Mouse (Mus musculus): ENCODE data around the gene Chmp1a. TPM values are rescaled to one million over a fixed set of nuclear protein-coding genes. Genes with fewer than 3 reads are reported as not detected.

Chmp1a gene
- polyA plus RNA-seq, 1 experiment: 88.7 TPM

DNA sequence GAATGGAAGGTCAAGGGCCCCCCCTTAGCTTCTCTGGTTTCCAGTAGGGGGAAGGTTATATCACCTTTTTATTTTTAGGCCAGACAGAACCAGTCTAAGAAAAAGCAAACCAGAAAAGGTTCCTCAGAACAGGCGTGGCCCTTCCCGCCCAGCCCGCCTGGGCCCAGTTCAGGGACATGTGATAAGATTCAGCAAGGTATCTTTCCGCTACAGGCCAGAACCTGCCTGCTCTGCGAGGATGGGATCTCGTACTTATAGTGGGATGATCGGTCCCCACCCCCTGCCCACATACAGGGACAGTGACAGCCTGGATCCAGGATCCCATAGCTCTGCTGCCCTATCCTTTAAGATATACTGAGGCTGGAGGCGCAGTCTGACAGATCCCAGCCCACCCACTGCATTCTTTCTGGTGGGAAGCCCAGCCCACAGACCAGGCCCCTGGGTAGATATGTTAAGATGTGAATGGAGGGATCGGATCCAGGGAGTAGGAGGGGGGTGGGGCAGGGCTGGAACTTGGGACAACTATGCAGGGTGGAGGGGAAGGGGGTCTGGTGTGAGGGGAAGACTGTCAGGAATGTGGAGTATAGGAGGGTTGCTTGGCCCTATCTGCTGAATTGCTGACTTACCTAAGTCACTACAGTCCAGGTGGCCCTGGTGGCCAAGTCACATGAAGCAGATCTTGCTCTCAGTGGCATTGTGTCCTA lies 56.3 kb downstream of the Chmp1a start:
- WGBS: 74% methylated on average over 9 of the region's 9 CpGs
- no peak overlapping the region for H3K4me3 ChIP-seq (replicated peaks; ENCODE audit: control insufficient read depth, low read depth, low read length)
- no peak overlapping the region for H3K27ac ChIP-seq (ENCODE audit: control insufficient read depth, insufficient read depth, low read depth, low read length, poor library complexity)
- H3K4me1 ChIP-seq (ENCODE audit: control insufficient read depth, insufficient read depth, low read length): no peaks in the 10 kb centered on the region
- TF ChIP-seq POLR2A (IDR thresholded peaks at IDR 0.05; ENCODE audit: borderline replicate concordance, control insufficient read depth, low read depth, low read length): no peak
- no peak for TF ChIP-seq CTCF (IDR thresholded peaks at IDR 0.05; ENCODE audit: control insufficient read depth, insufficient read depth, low read length)

DNA sequence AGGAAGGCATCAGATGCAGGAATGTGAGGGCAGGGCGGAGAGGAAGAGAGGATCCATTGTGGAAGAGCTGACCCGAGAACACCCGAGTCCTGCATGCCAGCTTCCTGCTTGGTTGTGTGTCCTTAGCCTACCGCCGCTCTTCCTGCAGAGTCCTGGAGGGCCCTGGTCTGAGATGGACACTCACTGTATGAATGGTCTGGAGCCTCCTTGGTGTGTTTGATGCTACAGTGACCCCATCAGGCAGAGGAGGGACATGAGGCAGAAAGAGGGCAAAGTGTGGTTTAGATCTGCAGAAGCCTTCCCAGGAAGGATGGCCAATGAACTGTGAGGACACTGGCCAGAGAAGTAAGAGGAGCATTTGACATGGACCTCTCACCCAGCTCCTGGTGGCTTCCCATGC lies 57.4 kb downstream of the Chmp1a start:
- no peak overlapping the region for H3K4me3 ChIP-seq (replicated peaks; ENCODE audit: control insufficient read depth, low read depth, low read length)
- no peak overlapping the region for H3K27ac ChIP-seq (ENCODE audit: control insufficient read depth, insufficient read depth, low read depth, low read length, poor library complexity)
- TF ChIP-seq POLR2A (IDR thresholded peaks at IDR 0.05; ENCODE audit: borderline replicate concordance, control insufficient read depth, low read depth, low read length) (no peak), CTCF (IDR thresholded peaks at IDR 0.05; ENCODE audit: control insufficient read depth, insufficient read depth, low read length) (0 out of 2 replicates have a peak, but pooled peaks have one; percentile 0)
- H3K4me1 ChIP-seq (ENCODE audit: control insufficient read depth, insufficient read depth, low read length): no peaks in the 10 kb centered on the region
- WGBS: 87% methylated on average over 5 of the region's 5 CpGs

Other genes with a start within 250 kb of the Chmp1a start
- 38.1 and 78.7 TPM in 2 replicates for gene Ankrd11, start 170.5 kb downstream of the Chmp1a start, polyA plus RNA-seq (2011; ENCODE audit: insufficient read depth, insufficient read length, low replicate concordance, missing spikeins)
- 66.1 and 74.6 TPM in 2 replicates for gene Spg7, start 149.8 kb downstream of the Chmp1a start, polyA plus RNA-seq (2011; ENCODE audit: insufficient read depth, insufficient read length, low replicate concordance, missing spikeins)
- 1,064 and 1,759 TPM in 2 replicates for gene Rpl13, start 110.4 kb downstream of the Chmp1a start, polyA plus RNA-seq (2011; ENCODE audit: insufficient read depth, insufficient read length, low replicate concordance, missing spikeins)
- 0.40 and 1.5 TPM in 2 replicates for gene Cpne7, start 95.4 kb downstream of the Chmp1a start, polyA plus RNA-seq (2011; ENCODE audit: insufficient read depth, insufficient read length, low replicate concordance, missing spikeins)
- 0.52 and 1.4 TPM in 2 replicates for gene Sult5a1, start 54.4 kb downstream of the Chmp1a start, polyA plus RNA-seq (2011; ENCODE audit: insufficient read depth, insufficient read length, low replicate concordance, missing spikeins)
- 9.7 and 14.2 TPM in 2 replicates for gene Dpep1, start 26.5 kb downstream of the Chmp1a start, polyA plus RNA-seq (2011; ENCODE audit: insufficient read depth, insufficient read length, low replicate concordance, missing spikeins)
- 0.62 TPM in 1 of 2 replicates, not detected in the other for gene Spata33, start 69 bp upstream of the Chmp1a start, polyA plus RNA-seq (2011; ENCODE audit: insufficient read depth, insufficient read length, low replicate concordance, missing spikeins)
- 32.1 and 71.7 TPM in 2 replicates for gene Cdk10, start 12.1 kb upstream of the Chmp1a start, polyA plus RNA-seq (2011; ENCODE audit: insufficient read depth, insufficient read length, low replicate concordance, missing spikeins)
- gene Spata2l, start 23.5 kb upstream of the Chmp1a start, polyA plus RNA-seq (2011; ENCODE audit: insufficient read depth, insufficient read length, low replicate concordance, missing spikeins): 2.8 TPM in 1 of 2 replicates, not detected in the other
- 10.9 and 29.2 TPM in 2 replicates for gene Zfp276, start 41.4 kb upstream of the Chmp1a start, polyA plus RNA-seq (2011; ENCODE audit: insufficient read depth, insufficient read length, low replicate concordance, missing spikeins)
- gene Vps9d1, start 41.6 kb upstream of the Chmp1a start, polyA plus RNA-seq (2011; ENCODE audit: insufficient read depth, insufficient read length, low replicate concordance, missing spikeins): 12.4 and 30.1 TPM in 2 replicates
- gene Fanca, start 105.8 kb upstream of the Chmp1a start, polyA plus RNA-seq (2011; ENCODE audit: insufficient read depth, insufficient read length, low replicate concordance, missing spikeins): 45.3 and 60.2 TPM in 2 replicates
- gene Spire2, start 120.0 kb upstream of the Chmp1a start, polyA plus RNA-seq (2011; ENCODE audit: insufficient read depth, insufficient read length, low replicate concordance, missing spikeins): 1.5 TPM in 2 replicates
- gene Tcf25, start 161.0 kb upstream of the Chmp1a start, polyA plus RNA-seq (2011; ENCODE audit: insufficient read depth, insufficient read length, low replicate concordance, missing spikeins): 171 and 310 TPM in 2 replicates
- 0.36 and 0.70 TPM in 2 replicates for gene Mc1r, start 194.3 kb upstream of the Chmp1a start, polyA plus RNA-seq (2011; ENCODE audit: insufficient read depth, insufficient read length, low replicate concordance, missing spikeins)
- gene Tubb3, start 198.7 kb upstream of the Chmp1a start, polyA plus RNA-seq (2011; ENCODE audit: insufficient read depth, insufficient read length, low replicate concordance, missing spikeins): 0.56 and 1.4 TPM in 2 replicates
- 10.3 and 16.7 TPM in 2 replicates for gene Def8, start 210.8 kb upstream of the Chmp1a start, polyA plus RNA-seq (2011; ENCODE audit: insufficient read depth, insufficient read length, low replicate concordance, missing spikeins)